19 mouse cellular contexts compared by ENCODE assay signal in genomic region chr11:35057791-35058190, GRCm38 (mm10).
DNase-seq lines count a peak whose midpoint lies in the region; TF ChIP-seq lines count a peak whose summit lies in the region.
"Had no signal": no experiment of that assay in that cellular context is flagged by ENCODE, and none has a peak within 500 bp of the region (broad histone marks: within the 10 kb centered on the region; RNA-seq: fewer than 3 reads in every experiment).

No protein-coding gene starts in this region.

- TF ChIP-seq POLR2A in cerebellum, adult 2 months (IDR thresholded peaks at IDR 0.05; ENCODE audit: borderline replicate concordance, insufficient read depth, low read length), result no peak

- peak; percentile 4 for DNase-seq in layer of hippocampus, adult 9-11 months
- no peak for DNase-seq in layer of hippocampus, postnatal 10 days (ENCODE audit: low spot score in 2 of 2)
- peak; percentile 6 for DNase-seq in right cerebral cortex, adult 18-20 months
- DNase-seq in right cerebral cortex, postnatal 14 days, result no peak
- DNase-seq in right cerebral cortex, postnatal 10 days (ENCODE audit: low spot score in 2 of 2), result peak; percentile 25 to 41
- no peak for DNase-seq in lung, postnatal 36 days
- DNase-seq in cerebellum, adult 2 months, result no peak
- DNase-seq: adrenal gland, adult 8-10 months; adrenal gland, postnatal 36 days; B cell, adult 2 months; cerebellum, adult 11-12 months; cerebellum, adult 9-11 months; cerebellum, postnatal 36 days; forebrain, postnatal 0 days; gastrocnemius, postnatal 14 days had no signal

- H3K27me3 ChIP-seq in cerebellum, adult 2 months (ENCODE audit: control insufficient read depth, insufficient read depth, low read length), result no peaks in the 10 kb centered on the region
- H3K27me3 ChIP-seq: forebrain, embryonic 13.5 days; heart, embryonic 12.5 days; hindbrain, embryonic 15.5 days had no signal

- WGBS in cerebellum, adult 2 months, result 85% methylated on average over 6 of the region's 6 CpGs

- H3K4me1 ChIP-seq in cerebellum, adult 2 months (ENCODE audit: control insufficient read depth, insufficient read depth, low read length), result no peaks in the 10 kb centered on the region
- H3K4me1 ChIP-seq: forebrain, embryonic 13.5 days; hindbrain, embryonic 15.5 days had no signal

- H3K4me3 ChIP-seq in cerebellum, adult 2 months (replicated peaks; ENCODE audit: insufficient read depth, low read depth, low read length), result no peak overlapping the region
- H3K4me3 ChIP-seq: embryonic facial prominence, embryonic 10.5 days; forebrain, embryonic 13.5 days; heart, embryonic 12.5 days; hindbrain, embryonic 15.5 days had no signal

- no peak overlapping the region for H3K27ac ChIP-seq in cerebellum, adult 2 months (ENCODE audit: insufficient read depth, low read length)
- H3K27ac ChIP-seq: embryonic facial prominence, embryonic 10.5 days; forebrain, embryonic 13.5 days; hindbrain, embryonic 15.5 days had no signal

- no peak for TF ChIP-seq CTCF in cerebellum, adult 2 months (IDR thresholded peaks at IDR 0.05; ENCODE audit: borderline replicate concordance, insufficient read depth, low read depth, low read length)

Comparison
In these comparisons a context has a peak if more than half of its experiments do, and no peak if none do; other contexts are left out.
1. DNase-seq: peak in layer of hippocampus, adult 9-11 months (single experiment), right cerebral cortex, adult 18-20 months (single experiment) and right cerebral cortex, postnatal 10 days (2 of 2); none in layer of hippocampus, postnatal 10 days (0 of 2), right cerebral cortex, postnatal 14 days (single experiment), lung, postnatal 36 days (single experiment) and cerebellum, adult 2 months (0 of 2).